Mouse (Mus musculus) retina, postnatal 7 days (tissue): ENCODE measurements around the gene Gpi1.
"Not testable (repeated sequence)": the region's sequence is repeated elsewhere in the genome, so short reads cannot be mapped to it uniquely, and the experiment has no call there.

Source experiments
- DNase-seq: peaks from one replicate; pipeline ENCODE4 v3.0.0-alpha.2; 2012; ENCODE audit warnings: low read depth, low spot score

Gpi1 gene

DNA sequence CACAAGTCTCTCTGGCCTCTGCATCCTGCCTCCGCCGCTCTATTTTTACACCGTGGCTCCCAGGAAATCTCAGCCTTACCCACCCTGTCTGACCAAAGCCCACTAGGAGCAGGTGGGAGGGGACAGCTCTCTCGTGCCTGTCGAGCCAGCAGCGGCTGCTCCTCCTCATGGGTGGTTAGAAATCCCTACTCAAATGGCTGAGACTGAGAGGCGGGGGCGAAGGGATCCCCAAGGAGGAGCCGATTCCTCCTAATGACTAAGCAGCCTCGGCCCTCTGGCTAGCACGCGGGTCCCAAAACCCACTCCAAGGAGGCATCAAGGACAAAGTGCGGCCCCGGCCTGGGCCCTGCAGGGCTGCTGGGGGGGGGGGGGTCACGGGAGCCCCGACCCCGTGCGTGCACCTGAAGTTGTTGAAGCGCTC, 435 bp downstream of the Gpi1 start:
- no peak for DNase-seq

DNA sequence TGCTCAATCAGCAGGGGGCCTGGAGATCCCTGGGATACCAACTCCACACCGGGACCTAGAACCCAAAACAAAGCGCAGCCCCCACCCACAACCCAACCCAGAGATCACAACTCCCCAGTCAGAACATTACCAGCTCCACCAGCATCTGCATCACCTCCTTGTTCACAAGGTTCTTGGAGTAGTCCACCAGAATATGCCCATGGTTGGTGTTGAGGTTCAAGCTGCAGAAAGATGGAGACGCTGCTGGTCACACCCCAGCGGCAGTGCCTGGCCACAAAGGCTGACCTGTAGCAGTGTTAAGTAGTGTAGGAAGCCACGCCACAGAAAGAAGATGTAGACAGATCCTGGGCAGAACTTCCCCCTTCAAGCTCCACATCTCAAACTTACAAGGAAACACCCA, 983 bp downstream of the Gpi1 start:
- DNase-seq, result no peak

DNA sequence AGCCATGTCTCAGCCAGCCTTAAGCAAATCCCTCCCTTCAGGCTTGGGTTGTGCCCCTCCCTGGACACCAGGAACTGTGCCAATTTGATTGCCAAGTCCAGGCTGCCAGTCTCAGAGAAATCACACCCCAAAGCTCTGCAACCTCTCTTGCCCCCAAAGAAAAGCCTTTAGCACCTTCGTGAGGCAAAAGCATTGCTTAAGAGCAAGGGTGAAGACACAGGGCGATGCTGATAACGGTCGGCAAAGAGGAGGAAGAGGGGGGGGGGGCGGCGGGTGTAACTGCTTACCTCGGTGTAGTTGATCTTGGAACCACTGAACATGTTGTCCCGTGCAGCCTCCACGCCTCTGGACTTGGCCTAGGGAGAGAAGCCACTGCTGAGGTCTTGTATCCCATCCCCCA, 1.5 kb downstream of the Gpi1 start:
- DNase-seq, result no peak

DNA sequence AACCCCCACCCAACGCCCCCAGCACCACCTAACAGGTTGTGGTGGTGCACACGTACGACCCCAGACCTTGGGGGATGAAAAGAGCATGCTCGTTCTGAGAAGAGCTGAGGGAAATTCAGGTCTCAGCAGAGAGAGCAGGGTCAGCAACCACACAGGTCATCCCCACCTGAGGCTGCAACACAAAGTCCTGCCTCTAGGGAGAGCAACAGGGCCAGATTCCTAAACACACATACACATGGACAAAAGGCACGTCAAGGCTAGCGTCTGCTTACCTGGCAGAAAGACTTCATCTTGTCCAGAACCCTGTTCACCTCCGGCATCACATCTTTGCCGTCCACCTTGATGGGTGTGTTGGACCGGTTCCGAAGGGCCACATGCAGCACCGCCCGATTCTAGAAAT, 3.3 kb downstream of the Gpi1 start:
- DNase-seq, result no peak

DNA sequence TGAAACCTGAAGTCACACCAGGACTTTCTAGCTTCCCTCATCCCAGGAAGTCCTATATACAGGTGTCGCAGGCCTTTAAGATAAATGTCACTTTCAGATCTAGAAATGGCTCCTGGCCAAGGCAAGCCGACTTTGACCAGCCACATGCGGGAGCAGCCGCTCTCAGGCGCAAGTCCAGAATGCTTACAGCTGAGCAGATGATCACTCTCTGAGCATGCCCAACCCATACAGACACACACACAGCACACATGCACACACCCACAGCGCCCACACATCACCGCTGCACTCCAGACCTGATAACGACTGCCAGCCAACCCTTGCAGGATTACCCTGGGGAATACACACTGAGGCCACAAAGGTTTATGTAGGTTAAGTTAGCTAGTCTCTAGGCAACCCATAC, 4.0 kb downstream of the Gpi1 start:
- no peak for DNase-seq

DNA sequence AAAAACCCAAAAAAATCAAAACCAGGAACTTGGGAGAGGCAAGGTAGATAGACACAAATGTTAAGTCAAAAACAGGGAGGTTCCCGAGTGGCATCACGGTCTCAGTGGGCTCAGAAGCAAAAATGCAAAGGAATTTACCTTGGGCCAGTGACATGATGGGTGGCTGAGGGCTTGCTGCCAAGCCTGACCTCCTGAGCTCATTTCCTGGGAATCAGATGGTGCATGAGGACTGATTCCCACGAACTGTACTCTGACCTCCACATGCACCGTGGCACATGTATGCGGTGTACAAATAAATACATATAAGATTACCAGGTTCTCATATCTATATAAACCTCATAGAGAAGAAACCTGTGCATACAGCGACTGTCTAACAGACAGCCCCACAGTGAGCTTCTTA, 5.8 kb downstream of the Gpi1 start:
- DNase-seq, result no peak

DNA sequence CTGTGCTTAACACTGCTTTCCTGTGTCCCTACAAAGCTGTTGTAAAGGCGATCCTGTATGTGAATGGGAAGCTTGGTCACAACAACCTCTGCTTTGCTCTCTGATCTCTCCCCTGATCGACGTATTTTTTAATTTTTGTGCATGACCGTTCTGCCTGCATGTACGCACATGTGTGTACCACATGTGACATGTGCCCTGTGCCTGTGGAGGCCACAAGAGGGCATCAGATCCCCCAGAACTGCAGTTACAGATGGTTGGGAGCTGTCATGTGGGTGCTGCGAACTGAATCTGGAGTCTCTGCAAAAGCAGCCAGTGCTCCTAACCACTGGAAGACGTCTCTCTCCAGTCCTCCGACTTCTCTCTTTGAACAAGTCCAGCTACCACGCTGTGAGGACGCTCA, 7.8 kb downstream of the Gpi1 start:
- DNase-seq, result no peak

DNA sequence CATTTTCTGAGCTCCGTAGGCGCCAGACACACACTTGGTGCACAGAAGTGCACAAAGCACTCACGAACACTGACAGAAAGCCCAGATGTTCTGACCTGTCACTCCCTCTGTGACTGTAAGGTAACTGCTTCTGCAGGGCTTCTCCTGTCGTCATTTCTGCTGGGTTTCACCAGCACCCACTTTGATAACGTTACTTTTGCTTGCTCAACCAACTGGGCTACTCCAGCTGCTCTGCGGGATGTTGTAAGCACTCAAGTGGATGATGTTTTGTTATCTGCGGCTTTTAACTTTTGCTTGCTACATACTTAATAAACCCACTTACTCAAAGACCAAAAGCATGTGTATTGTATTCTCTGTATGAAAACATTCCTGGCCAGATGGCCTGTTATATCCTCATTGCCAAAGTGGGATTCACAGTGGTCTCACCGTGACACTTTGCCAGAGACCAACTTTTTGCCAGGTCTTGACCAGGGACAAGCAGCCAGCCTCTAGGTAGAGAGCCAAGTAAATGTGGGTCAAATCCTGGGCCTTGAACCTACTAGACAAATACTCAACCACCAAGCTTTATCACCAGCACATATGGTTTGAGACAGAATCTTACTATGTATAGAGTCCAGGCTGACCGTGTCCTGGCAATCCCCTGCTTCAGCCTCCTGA, 8.4 kb downstream of the Gpi1 start:
- no peak for DNase-seq

DNA sequence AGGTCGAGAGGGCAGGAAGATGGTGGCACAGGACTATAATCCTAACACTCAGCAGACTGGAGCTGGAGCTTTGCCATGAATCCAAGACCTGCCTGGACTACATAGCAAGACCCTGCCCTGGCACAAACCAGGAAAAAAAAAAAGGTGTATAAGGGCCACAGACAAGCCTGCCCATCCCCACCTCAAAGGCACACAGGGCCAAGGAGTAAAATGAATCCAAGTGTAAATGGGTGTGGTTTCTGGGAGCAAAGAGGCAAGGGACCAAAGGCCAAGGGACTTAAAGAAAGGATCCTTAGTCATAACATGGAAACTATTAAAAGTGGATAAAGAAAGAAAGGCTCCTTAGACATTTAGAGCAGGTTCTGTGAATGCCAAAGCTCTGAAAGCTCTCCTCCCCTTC, 11.6 kb downstream of the Gpi1 start:
- DNase-seq, result no peak

DNA sequence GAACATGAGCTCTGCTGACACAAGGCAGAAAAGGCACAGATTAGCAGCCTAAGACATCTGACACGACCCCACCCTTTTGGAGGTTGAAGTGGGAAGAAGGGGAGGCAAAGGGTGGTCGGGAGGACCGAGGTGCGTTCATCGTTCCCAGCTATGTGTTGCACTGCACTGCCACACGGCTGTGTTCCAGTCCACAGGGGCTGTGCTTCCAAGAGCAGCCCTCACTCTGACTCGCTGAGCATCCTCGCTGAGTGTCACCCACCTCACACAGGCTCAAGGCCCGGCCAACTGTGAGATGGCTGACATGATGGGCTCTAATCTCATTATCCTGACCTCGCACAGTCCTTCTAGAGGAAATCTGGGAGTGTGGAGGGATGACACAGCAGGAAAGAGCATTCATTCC, 13.7 kb downstream of the Gpi1 start:
- no peak for DNase-seq

DNA sequence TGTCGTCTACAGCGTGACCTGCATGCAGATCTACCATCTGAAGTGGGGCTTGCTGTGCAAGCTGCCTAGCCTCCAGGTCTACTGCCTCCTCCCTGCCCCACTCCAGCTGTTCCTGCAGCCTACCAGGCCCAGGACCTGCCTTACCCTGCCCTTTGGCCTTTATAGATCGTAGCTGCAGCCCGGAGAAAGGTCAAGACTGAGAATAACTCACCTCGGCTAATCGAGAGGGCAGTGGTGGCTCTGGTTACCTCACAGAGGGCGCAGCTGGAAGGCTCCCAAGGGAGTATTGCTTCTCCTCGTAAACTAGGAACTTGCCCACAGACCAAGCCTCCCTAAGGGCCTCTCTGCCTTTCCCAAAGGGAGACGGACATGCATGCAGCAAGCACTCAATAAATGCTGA, 14.7 kb downstream of the Gpi1 start:
- no peak for DNase-seq

DNA sequence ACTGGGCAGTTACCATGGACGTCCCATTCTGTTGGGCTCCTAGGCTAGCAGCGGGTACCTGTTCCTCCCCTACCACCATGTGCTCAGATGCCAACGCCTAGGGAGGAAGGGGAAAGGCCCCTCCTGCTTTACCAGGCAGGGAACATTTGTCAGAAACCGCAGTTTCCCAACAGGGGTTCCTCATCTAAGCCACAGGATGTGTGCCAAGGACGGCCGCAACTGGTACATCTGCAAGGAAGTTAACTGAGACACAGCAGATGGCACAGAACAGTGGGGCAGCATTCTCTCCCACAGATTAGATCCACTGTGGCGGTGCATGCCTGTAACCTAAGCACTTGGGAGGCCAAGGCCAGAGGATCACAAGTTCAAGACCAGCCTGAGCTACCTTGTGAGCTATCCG, 15.5 kb downstream of the Gpi1 start:
- no peak for DNase-seq

DNA sequence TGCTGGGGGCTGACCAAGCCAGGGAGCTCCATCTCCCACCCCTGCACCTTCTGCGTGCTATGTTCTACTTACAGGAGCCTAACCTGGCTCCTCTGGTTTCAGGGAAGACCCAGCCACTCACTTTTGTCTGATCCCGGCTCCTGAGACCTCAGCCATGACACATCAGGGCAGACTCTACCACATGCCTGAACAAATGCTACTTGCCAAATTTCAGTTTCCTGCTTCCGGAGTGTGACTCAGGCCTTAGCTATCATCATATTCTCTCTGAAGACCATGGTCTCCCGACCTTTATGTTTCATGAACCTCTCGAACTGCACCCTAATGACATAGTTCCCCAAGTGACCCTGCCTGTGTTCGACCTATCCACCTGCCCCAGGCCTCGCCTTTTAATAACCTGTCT, 16.9 kb downstream of the Gpi1 start:
- no peak for DNase-seq

DNA sequence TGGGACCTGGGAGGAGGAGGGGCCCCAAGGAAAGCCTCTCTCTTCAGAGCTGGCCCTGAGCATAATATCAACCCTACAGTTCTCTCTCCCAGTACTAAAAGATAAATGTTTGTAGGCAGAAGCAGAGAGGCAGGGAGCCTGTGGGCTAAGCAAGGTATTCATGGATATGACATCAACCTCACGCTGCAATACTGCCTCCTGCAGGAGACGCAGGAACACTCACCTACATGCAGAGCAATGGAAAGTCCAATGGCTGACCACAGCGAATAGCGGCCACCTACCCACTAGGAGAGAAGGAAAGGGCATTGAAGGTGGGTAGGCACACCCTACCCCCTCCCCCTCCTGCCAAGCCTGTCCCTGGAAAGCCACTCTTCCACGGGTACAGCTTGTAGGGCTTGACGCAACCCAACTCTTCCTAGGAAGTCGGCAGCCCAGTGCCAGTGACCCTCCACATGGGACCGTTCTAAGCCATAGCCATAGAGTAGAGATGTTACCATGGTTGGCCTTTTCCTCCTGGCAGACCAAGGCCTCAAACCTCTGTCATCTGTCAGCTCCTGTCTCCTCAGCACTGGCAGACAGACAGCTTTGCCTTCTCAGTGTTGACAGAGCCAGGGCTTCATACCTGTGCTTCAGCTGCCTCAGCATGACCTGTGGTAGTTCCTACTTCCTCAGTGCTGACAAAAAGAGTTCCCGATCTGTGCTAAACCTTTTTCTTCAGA, 21.9 kb downstream of the Gpi1 start:
- no peak for DNase-seq

DNA sequence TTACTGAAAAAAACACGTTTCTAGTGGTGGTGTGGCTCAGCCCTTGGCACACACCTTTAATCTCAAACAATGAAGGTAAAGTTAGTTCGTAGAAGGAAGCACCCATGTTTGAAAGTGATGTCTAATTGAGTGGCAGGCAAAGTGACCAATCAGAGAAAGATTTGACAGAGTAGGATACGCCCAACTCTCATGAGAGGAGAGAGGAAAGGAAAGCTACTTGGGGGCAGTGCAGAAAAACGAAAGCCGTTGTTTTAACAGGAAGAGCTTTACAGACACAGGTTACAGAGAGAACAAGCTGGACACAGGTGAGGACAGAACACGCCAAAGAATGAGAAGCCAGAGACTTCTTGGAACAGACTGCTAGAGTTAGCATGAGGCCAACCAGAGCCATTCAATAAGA, 23.8 kb downstream of the Gpi1 start:
- no peak for DNase-seq

DNA sequence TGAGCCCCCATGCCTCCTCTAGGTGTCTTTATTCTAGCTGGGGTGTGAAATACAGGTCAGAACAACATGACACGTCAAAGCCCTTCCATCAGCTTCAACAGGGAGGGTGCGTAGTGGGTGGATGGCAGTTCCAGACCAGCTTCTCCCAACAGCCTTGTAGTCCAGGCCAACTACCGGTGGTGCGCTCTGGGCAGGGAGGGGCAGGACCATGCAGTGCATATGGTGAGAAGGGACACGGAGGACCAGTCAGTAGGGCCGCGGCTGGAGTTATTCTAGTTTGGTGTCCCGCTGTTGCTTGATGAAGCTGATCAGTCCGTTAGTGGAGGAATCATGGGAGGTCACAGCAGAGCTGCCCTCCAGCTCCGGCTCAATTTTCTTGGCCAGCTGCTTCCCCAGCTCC, 28.0 kb downstream of the Gpi1 start:
- not testable (repeated sequence) for DNase-seq

DNA sequence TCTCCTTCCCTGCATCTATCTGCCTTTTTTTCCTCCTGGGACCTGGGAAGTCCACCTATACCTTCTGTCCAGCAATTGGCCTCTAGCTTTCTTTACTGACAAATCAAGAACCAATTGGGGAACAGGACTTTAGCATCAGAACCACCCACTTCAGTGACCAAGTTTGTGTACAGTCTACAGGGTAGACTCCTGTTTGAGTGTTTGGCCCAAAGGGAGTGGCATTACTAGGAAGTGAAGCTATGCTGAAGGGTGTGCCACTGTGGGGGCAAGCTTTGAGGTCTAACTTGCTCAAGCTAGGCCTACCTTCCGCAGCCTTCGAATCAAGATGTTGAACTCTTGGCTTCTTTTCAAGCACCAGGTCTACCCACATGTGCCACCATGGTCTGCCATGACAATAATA, 29.3 kb downstream of the Gpi1 start:
- no peak for DNase-seq

DNA sequence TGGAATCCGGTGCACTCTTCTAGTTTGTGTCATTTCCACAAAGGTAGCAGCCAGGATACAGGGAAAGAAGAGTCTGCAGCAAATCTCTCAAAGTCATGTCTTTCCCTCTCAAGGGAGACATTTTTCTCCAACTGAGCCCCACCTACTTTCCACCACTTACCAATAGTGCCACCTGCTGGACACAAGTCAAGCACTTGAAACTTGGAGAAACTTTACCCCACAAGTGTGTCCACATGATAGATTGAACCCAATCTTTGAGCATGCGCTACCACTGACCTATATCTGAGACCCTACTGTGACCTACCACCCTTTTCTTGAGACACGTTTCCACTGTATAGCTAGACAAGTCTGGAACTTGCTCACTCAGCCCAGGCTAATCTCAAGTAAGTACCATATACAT, 31.8 kb downstream of the Gpi1 start:
- peak; percentile 33 for DNase-seq

DNA sequence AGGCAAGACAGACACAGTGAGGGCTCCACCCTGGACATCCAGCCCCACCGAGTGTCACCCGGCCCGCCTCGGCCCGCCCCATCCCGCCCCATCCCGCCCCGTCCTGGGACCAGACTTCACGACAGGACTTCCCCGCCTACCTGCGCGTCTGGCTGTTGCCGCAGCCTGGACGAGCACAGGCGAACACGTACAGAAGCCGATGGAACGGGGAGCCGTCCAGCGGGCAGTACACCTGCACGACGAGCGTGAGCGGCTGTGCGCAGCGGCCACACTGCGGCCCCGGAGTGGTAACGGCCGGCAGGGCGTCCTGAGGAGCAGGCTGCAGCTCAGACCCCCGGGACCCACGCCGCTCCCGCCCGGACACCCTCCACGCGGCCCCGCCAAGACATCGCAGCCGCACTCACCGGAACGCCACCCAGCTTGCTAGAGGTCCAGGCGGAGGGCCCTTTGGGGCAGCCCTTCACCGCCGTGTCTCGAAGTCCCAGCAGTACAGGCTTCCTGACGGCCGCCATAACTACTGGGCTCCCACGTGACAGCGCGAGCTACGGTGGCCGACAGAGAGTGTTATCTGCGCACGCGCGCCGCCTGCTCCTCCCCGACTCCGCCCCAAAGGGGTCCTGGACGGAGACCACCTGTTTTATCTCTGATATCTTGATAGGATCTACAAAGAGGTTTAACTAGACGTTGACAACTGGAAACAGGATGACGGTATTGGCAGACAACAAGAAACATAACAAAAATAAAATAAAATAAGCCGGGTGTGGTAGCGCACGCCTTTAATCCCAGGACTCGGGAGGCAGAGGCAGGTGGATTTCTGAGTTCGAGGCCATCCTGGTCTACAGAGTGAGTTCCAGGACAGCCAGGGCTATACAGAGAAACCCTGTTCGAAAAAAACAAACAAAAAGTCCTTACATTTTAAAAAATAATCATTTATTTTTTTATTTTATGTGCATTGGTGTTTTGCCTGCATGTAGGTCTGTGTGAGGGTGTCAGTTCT, 33.7 kb downstream of the Gpi1 start, which contains the start of gene Pdcd2l:
Gene Pdcd2l (minus strand): TSS at position 530 of the 997 bp plus-strand sequence.
- DNase-seq, result peak; percentile 84

DNA sequence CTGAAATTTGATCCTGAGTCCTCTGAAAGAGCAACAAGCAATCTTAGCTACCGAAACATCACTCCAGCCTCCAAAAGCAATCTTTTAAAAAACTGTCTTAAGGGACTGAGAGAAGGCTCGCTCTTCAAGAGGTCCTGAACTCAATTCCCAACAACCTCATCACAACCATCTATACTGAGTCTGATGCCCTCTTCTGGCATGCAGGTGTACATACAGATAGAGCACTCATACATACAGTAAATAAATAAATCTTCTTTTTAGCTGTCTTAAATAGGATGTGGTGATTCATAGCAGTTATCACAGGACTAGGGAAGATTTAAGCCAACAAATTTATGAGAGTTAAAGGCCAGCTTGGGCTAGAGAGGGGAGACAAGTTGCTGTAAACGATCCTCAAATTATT, 34.5 kb downstream of the Gpi1 start:
- DNase-seq, result no peak

DNA sequence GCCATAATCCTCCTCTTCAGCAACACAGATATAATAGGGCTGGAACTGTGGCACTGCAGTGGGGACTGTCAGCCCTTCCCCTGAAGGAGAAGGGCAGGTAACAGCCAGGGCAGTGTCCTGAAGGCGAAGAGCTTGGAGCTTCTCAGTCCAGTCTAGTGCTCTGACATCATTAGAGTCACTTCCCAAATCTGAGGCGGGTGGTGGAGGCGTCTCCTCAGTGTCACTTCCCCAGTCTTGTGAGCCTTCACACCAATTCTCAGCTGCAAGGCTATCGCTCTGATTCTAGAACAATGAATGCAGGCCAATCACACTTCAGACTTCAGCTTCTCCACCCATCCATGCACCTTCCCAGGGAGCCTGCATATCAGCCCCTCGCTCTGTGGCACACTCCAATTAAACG, 37.3 kb downstream of the Gpi1 start:
- no peak for DNase-seq

DNA sequence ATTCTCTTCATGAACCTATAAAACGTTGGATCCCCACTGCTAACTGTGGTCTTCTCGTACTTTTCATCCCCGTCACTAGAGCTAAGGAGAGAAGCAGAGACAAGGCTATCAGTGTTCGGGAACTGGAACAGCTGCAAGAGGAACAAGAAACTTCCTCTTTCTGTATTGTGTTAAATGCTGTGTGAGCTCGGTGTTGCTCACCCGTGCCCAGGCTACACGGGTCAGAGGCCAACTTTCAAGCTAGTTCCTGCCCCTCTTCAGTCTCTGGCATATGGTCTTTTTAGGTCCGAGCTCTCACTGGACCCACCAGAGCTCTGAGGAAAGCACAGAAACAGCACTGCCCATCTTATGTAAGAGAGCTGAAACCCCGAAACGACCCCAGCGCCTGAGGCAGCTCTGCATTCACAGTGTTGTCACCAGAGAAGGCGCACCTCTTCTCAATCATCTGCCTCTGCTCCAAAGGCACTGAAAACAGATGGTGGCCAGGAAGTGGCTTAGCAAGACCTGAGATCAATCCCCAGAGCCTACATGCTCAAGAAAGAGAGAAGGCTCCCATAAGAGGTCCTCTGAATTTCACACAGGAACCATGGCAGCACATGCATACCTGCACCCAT, 40.7 kb downstream of the Gpi1 start:
- DNase-seq, result no peak
